Mouse (Mus musculus): ENCODE measurements around the gene Flcn.

DNA sequence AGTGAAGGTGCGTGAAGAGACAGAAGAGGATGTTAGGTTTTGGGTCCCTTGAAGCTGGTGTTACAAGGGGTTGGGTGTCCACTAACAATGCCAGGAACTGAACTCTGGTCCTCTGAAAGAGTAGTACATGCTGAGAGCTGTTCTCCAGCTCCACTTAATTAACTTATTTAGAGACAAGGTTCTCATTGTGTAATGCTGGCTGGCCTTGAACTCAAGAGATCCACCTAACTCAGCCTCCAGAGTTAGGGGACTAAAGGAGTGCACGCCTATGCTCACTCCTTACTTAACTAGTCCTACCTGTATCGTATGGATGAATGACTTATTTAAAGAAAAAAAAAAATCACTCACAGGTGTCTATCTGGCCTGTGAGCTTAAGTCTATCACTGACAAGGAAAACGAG, 28.6 kb upstream of the Flcn start:
- TF ChIP-seq CTCF (IDR thresholded peaks at IDR 0.05) (no peak), POLR2A (IDR thresholded peaks at IDR 0.05; ENCODE audit: insufficient read depth, low read depth, low read length) (no peak), EP300 (IDR thresholded peaks at IDR 0.05; ENCODE audit: insufficient read depth, low read depth, low read length) (no peak)

Measured in heart, adult 2 months (tissue).